Mouse (Mus musculus): ENCODE data around the gene Lrrc10b.

- TF ChIP-seq CHD1 (IDR thresholded peaks at IDR 0.05; ENCODE audit: low read depth, low read length) = no peak
- no peak for TF ChIP-seq JUND (IDR thresholded peaks at IDR 0.05; ENCODE audit: low read depth, low read length)
- TF ChIP-seq CTCF (IDR thresholded peaks at IDR 0.05 in 2 of 3, conservative IDR thresholded peaks at IDR 0.05 in 1 of 3; ENCODE audit: control insufficient read depth in 1 of 3, insufficient read depth in 1 of 3, low read depth in 2 of 3, low read length in 3 of 3, poor library complexity in 1 of 3, severe bottlenecking in 1 of 3) = no peak
- no peak for TF ChIP-seq KAT2A (conservative IDR thresholded peaks at IDR 0.05; ENCODE audit: low read depth, low read length)
- TF ChIP-seq EP300 (IDR thresholded peaks at IDR 0.05; ENCODE audit: low read depth in 1 of 2, low read length in 2 of 2) = no peak
- no peak for TF ChIP-seq POLR2AphosphoS5 (IDR thresholded peaks at IDR 0.05; ENCODE audit: borderline replicate concordance, low read depth, low read length)
- TF ChIP-seq USF1 (IDR thresholded peaks at IDR 0.05; ENCODE audit: low read depth, low read length) = no peak
- TF ChIP-seq MAFK (IDR thresholded peaks at IDR 0.05; ENCODE audit: borderline replicate concordance, low read depth, low read length) = no peak
- no peak for TF ChIP-seq GATA1 (IDR thresholded peaks at IDR 0.05; ENCODE audit: low read depth, low read length)
- no peak for TF ChIP-seq POLR2AphosphoS2 (IDR thresholded peaks at IDR 0.05; ENCODE audit: low read length)
These were observed 41.8 kb downstream of the Lrrc10b start for GRCm38 (mm10) chr19:10415508-10415907.
